Mouse (Mus musculus): ENCODE results near the gene Olfr156.
"Not testable (repeated sequence)": the region's sequence is repeated elsewhere in the genome, so short reads cannot be mapped to it uniquely, and the experiment has no call there.

The Olfr156 gene

GRCm38 (mm10) chr4:43823845-43824337, at the start of gene Olfr156:
Olfr156 (minus strand) TSS chr4:43823895.
- no peak for DNase-seq

DNA sequence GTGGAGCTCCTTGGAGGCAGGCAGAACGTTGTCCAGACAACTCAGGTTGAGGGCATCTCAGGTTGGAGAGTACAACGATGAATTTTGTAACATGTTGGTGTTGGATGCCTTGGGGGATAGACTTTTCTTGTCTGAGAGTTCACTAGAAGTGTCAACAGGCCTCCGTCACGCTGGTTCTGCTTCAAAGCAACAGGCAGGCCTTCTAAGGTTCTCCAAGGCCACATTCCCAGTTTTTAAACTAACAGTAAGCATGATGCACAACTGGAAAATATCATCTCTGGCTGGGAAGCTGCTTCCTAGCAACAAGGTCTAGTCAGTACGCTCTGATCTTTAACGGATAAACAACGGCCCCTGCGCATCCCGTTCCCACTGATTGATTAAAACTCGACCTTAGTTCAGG, 46.1 kb upstream of the Olfr156 start:
- DNase-seq: no peak

GRCm38 (mm10) chr4:43863298-43863697, 39.6 kb upstream of the Olfr156 start:
- no peak for DNase-seq

GRCm38 (mm10) chr4:43860744-43861519, 37.2 kb upstream of the Olfr156 start:
- DNase-seq: peak; percentile 62

DNA sequence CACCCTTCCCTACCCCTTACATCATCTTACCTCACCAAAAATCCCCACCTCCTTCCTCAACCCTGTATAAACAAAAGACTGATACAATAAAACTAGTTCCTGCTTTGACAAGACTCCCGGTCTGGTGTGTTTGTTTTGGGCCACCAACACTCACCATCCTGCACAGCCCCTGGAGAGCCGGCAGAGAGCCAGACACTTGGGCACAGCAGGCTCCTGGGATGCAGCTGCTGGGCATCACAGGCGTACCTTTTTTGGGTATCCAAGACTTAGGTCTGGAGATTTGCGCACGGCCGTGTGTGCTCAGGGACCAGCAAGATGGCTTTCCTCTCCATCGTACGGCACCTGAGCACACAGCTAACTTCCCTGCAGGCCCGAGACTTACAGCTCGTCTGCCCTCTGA, 36.2 kb upstream of the Olfr156 start:
- DNase-seq: no peak

GRCm38 (mm10) chr4:43854101-43854500, 30.4 kb upstream of the Olfr156 start:
- DNase-seq: no peak

DNA sequence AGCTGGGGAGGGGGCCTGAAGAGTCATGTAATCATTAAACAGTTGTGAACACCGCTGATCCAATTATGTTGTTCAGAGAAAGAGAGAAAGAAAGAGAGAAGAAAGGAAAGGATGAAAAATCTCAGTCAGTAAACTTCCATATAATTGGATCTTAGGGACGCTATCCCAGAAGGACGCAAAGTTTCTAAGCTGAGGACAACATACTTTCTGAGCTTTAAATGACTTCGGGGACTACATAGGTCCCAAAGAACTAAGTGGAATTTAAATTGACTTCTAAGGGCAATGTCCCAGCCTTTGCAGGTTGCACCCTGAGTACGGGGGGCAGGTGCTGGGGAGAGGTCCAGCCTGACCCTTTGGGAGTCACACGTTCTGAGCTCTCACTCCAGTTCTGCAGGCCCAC, 27.6 kb upstream of the Olfr156 start, which contains the start of gene Olfr155:
Gene Olfr155, plus strand, starts transcription at position 301 of the 400 bp plus-strand sequence.
- DNase-seq: no peak

GRCm38 (mm10) chr4:43840101-43840500, 16.4 kb upstream of the Olfr156 start, which contains the start of gene Olfr157:
Olfr157 (minus strand) TSS chr4:43840201.
- no peak for DNase-seq

- no peak for DNase-seq
These were observed 14.6 kb upstream of the Olfr156 start for GRCm38 (mm10) chr4:43838326-43838725.

- no peak for DNase-seq
These were observed 11.1 kb upstream of the Olfr156 start for GRCm38 (mm10) chr4:43834749-43835148.

DNA sequence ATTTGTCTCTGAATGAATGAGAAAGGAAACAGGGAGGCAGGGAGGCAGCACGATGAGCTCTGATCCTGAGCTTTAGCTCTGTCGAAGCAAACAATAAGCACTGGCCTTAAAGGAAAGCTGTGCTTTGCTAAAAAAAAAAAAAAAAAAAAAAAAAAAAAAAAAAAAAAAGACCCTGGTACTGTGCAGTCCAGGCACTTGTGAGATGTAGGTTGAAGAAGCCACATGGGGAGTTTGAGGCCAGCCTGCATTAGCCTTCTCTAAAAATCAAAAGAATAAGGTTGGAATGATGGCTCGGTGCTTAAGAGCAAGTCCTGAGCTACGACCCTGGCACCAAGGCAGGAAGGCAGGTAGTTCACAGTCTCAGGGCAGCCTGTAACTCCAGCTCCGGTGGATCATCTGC, 10.1 kb upstream of the Olfr156 start:
- no peak for DNase-seq

DNA sequence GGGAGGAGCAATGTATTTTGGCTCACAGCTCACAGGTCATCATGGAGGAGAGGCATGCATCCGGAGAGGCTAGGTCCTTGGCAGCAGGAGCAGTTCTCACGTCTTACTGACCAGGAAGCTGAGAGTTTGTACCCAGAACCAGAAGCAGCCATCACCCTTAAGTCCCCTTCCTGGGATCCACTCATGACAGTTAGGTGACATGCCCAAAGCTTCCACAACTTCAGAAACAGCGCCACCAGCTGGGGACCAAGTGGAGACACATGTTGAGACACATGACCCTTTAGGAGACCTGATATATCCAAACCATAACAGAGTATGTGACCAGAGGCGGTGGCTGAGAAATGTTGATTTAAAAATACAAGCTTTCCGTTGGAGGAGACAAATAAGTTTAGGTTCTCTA, 8.3 kb upstream of the Olfr156 start:
- DNase-seq: no peak

DNA sequence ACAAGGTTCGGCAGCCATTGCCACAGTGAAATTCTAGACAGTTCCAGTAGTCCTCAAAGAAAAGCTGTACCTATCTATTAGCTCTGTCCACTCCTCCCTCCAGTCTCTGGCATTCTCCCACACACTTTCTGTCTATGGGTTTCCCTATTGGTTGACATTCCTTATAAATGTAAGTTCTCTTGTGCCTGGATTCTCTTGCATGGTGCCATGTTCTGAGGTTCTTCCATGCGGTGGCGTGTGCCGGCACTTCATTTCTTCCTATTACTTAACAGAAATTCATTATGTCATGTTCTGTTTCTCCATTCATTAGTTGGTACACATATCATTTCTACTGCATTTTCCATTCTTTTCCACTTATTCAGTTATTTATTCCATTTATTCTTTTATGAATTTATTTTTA, 5.1 kb upstream of the Olfr156 start:
- no peak for DNase-seq

DNA sequence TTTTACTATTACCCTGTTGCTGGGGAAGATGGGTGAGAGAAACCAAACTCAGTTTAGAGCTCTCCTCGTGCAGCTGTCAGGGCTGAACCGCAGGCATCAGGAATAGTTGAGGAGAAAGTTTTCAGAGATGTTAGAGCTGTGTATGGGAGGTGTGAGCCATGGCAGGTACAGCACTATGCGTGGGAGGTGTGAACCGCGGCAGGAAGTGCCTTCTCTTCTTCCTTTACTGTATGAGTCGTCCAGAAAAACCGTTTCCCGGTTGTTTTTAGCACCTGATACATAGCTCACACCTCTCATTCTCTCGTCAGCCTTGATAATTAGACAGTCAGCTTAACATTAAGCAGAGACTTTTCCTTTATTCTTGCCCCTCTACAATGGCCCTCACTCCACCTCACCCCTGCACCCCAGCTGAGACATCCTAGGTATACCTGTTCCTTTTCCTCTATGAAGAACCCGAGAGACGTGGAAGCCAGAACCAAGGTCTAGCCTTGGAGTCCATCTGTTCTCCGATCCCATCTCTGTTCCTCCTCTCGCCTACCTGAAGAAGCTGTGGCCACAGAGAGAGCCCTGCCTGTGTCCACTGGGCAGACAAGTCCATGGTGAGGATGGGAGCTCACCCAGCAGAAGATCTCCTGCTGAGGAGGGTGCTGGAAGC, 672 bp downstream of the Olfr156 start:
- no peak for DNase-seq

DNA sequence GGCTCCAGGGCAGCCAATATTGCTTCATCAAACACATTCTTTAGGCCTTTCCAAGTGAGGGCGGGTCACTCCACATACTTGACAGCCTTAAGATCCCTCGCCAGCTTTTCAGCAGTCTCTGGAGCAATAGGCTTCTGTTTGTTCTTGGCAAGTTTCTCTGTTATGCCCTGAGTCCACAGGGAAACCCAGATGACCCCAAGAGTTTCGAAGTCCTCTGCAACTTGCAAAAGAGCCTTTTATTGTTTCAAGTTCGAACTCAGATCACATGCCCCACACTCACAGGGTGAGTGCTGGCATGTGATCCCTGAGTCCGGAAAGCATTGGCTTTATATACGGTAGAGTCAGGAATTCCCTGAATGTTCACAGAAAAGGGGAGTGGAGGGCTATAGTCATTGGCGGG, 24.8 kb downstream of the Olfr156 start:
- DNase-seq: no peak

DNA sequence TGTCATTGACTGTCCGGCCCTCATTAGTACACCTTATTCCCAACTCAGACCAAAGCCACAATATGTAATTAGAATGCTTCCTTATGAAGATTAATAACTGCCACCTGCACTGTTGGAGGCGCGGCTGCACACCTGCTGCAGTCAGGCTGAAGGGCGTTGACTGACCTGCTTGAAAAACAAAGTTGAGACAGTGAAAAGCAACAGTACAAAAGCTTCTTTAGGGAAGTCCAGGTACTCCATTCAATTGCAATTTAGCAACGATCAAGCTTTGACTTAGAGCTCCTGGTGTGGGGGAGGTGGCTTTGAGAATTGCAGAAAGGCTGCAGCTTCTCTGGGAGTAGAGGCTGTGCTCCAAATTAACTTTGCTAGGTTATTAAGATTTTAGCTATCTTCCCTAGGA, 27.9 kb downstream of the Olfr156 start:
- not testable (repeated sequence) for DNase-seq

- no peak for DNase-seq
These were observed 28.4 kb downstream of the Olfr156 start for GRCm38 (mm10) chr4:43795296-43795695.

DNA sequence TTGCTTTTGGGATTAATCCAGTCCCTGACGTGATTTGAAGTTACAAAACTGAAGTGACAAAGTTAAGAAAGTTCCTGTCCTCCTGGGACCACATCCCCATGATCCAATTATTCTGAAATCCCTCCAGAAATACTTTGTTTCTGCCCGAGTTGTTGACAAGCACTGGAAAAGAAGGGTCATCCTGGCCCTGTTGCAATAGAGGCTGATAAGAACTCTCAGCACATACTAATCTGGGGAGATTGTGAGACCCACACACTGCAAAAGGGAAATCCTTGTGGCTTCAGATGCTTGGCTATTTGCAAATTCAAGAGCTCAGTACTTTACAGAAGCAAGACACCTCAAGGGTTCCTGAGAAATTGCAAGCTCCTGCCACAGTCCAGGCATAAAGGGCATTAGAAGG, 51.4 kb downstream of the Olfr156 start:
- no peak for DNase-seq

- no peak for DNase-seq
These were observed 52.1 kb downstream of the Olfr156 start for GRCm38 (mm10) chr4:43771626-43772025.

GRCm38 (mm10) chr4:43770909-43771308, 52.8 kb downstream of the Olfr156 start, which contains the start of gene Olfr159:
Olfr159 (minus strand) TSS chr4:43771009.
- no peak for DNase-seq
